Mouse (Mus musculus) bone marrow macrophage, adult 2 months (primary cell): ENCODE measurements around the gene Ddx19a.

Experiments used
- CTCF ChIP-seq: IDR thresholded peaks from 2 replicates; pipeline ENCODE4 v1.5.1; 2012; ENCODE audit warnings: low read depth, mild to moderate bottlenecking, low read length, moderate library complexity
- POLR2A ChIP-seq: IDR thresholded peaks from 2 replicates; pipeline ENCODE4 v1.6.1; 2012; ENCODE audit warnings: mild to moderate bottlenecking, low read depth, low read length, borderline replicate concordance

GRCm38 (mm10) chr8:110967326-110967725, 30.3 kb downstream of the Ddx19a start:
- no peak for TF ChIP-seq CTCF
- TF ChIP-seq POLR2A = no peak
